Mouse (Mus musculus): ENCODE measurements around the gene Fbxw8. TPM values are rescaled to one million over a fixed set of nuclear protein-coding genes. Genes with fewer than 3 reads are reported as not detected.

The Fbxw8 gene
- polyA plus RNA-seq, 1 experiment from 2014 or later, result 10.8 TPM

DNA sequence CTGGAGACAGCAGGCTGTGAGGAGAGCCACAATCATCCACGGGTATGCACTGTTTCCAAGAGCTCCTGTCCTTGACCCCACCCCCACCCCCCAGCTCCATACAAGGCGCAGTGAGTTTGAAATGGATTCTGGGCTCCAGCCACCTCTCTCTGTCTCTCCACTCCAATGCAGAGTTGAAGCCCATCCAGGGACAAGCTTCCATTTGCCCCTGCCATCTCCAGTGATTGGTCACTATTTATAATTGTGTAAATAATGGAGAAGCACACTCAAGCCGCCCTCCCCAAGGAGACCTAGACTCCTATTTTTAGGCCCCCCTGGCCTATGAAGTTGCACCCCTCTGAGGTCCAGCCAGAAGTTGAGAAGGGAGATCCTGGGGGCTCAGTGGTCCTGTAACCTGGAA lies 132.2 kb downstream of the Fbxw8 start:
- H3K9me3 ChIP-seq (ENCODE audit: control insufficient read depth), result no peaks in the 10 kb centered on the region
- H3K27ac ChIP-seq (ENCODE audit: low read depth, low read length), result no peak overlapping the region
- no peak overlapping the region for H3K4me2 ChIP-seq (replicated peaks; ENCODE audit: low read depth)
- H3K9ac ChIP-seq (ENCODE audit: low read depth, low read length), result no peak overlapping the region
- H3K27me3 ChIP-seq (replicated peaks; ENCODE audit: control insufficient read depth, insufficient read depth, low read length), result peaks cover 28% of the 10 kb centered on the region
- H3K36me3 ChIP-seq (ENCODE audit: control insufficient read depth, insufficient read depth), result no peaks in the 10 kb centered on the region
- ATAC-seq, result no peak
- no peak overlapping the region for H3K4me3 ChIP-seq (ENCODE audit: low read depth, low read length)
- no peaks in the 10 kb centered on the region for H3K4me1 ChIP-seq (replicated peaks; ENCODE audit: control insufficient read depth, insufficient read depth, low read length)
- no peak for TF ChIP-seq CTCF (IDR thresholded peaks at IDR 0.05; ENCODE audit: low read depth)
- WGBS, result 53% methylated on average over 3 of the region's 3 CpGs

DNA sequence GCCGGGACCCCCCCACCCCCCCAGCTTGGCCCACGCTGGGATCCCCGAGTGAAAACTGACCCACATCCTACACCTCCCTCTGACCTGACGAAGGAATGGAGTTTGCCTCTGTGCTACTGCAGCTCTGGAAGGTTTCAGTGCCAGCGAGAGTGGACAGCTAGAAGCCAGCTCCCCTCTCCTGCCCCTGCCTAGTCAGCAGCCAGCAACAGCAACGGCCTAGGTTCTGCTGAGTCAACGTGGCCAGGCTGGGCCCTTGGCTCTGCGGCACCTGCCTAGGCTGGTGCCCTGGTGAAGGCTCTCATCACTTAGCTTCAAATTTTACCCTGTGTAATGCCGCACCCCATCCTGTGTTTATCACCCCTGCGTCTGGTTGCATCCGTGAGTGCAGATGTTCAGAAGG lies 135.4 kb downstream of the Fbxw8 start:
- Histone ChIP-seq H3K4me3 (ENCODE audit: low read depth, low read length) (no peak overlapping the region), H3K4me2 (replicated peaks; ENCODE audit: low read depth) (no peak overlapping the region), H3K9ac (ENCODE audit: low read depth, low read length) (no peak overlapping the region), H3K4me1 (replicated peaks; ENCODE audit: control insufficient read depth, insufficient read depth, low read length) (no peaks in the 10 kb centered on the region), H3K27ac (ENCODE audit: low read depth, low read length) (no peak overlapping the region), H3K36me3 (ENCODE audit: control insufficient read depth, insufficient read depth) (no peaks in the 10 kb centered on the region), H3K27me3 (replicated peaks; ENCODE audit: control insufficient read depth, insufficient read depth, low read length) (no peaks in the 10 kb centered on the region), H3K9me3 (ENCODE audit: control insufficient read depth) (no peaks in the 10 kb centered on the region)
- no peak for ATAC-seq
- WGBS, result 74% methylated on average over 11 of the region's 11 CpGs
- no peak for TF ChIP-seq CTCF (IDR thresholded peaks at IDR 0.05; ENCODE audit: low read depth)

DNA sequence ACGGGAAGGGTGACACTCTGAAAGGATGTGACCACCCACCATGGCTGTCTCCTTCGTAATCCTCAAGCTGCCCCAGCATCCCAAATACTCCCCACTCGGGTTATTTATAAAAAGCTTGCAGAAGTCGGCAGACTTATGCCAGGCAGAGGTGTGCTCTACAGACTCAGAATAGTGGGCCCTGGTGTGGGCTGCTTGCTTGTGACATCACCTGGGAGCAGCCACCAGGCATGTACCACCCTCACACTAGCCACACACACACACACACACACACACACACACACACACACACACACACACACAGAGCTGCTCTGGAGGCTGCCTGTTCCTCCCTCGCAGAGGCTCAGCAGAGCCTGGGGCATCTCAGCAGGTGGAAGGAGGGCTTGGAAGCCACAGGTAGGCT lies 137.7 kb downstream of the Fbxw8 start:
- Histone ChIP-seq H3K4me3 (ENCODE audit: low read depth, low read length) (no peak overlapping the region), H3K36me3 (ENCODE audit: control insufficient read depth, insufficient read depth) (no peaks in the 10 kb centered on the region), H3K9me3 (ENCODE audit: control insufficient read depth) (no peaks in the 10 kb centered on the region), H3K9ac (ENCODE audit: low read depth, low read length) (no peak overlapping the region), H3K27me3 (replicated peaks; ENCODE audit: control insufficient read depth, insufficient read depth, low read length) (no peaks in the 10 kb centered on the region), H3K4me1 (replicated peaks; ENCODE audit: control insufficient read depth, insufficient read depth, low read length) (no peaks in the 10 kb centered on the region), H3K27ac (ENCODE audit: low read depth, low read length) (no peak overlapping the region), H3K4me2 (replicated peaks; ENCODE audit: low read depth) (no peak overlapping the region)
- WGBS, result 63% methylated on average over 5 of the region's 5 CpGs
- no peak for TF ChIP-seq CTCF (IDR thresholded peaks at IDR 0.05; ENCODE audit: low read depth)
- no peak for ATAC-seq

DNA sequence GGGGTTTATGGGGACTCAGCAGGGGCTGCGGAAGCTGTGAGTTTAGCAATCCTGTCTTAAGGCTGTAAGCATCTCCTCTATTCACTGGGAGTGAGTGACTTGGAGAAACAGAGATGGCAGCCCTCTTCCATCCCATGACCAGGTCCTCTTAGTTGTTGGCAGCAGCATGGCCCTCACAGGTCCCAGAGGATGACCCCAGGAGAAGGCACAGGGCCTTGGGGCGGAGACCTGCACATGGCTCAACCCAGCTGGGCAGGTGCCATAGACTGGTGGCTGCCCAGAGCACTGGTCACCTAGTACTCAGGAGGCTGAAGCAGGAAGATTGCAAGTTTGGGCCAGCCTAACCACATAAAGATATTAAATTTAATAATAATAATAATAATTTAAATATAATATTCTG lies 139.6 kb downstream of the Fbxw8 start:
- H3K4me3 ChIP-seq (ENCODE audit: low read depth, low read length), result no peak overlapping the region
- H3K9me3 ChIP-seq (ENCODE audit: control insufficient read depth), result no peaks in the 10 kb centered on the region
- H3K9ac ChIP-seq (ENCODE audit: low read depth, low read length), result no peak overlapping the region
- no peak for TF ChIP-seq CTCF (IDR thresholded peaks at IDR 0.05; ENCODE audit: low read depth)
- H3K4me1 ChIP-seq (replicated peaks; ENCODE audit: control insufficient read depth, insufficient read depth, low read length), result no peaks in the 10 kb centered on the region
- H3K4me2 ChIP-seq (replicated peaks; ENCODE audit: low read depth), result no peak overlapping the region
- H3K36me3 ChIP-seq (ENCODE audit: control insufficient read depth, insufficient read depth), result no peaks in the 10 kb centered on the region
- 93% methylated on average over 2 of the region's 2 CpGs for WGBS
- H3K27ac ChIP-seq (ENCODE audit: low read depth, low read length), result no peak overlapping the region
- ATAC-seq, result no peak
- no peaks in the 10 kb centered on the region for H3K27me3 ChIP-seq (replicated peaks; ENCODE audit: control insufficient read depth, insufficient read depth, low read length)

DNA sequence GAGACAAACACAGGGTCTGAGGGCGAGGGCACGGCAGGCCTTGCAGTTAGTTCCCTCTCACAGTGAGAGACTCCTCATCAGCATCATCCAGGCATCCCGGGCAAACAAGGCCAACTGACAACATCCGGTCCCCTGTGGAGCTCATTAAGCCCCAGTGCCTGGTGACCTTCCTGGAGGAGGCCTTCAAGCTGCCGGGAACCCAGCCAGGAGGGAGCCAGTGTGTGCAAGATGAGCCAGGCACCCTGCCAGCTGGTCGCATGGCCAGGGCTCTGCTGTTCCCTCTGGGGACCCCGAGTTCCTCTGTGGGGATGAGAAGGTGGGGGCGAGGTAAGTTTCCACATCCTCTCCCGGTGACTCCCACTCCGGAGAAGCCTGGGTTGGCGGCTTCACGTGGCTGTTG lies 140.2 kb downstream of the Fbxw8 start:
- Histone ChIP-seq H3K4me1 (replicated peaks; ENCODE audit: control insufficient read depth, insufficient read depth, low read length) (no peaks in the 10 kb centered on the region), H3K4me3 (ENCODE audit: low read depth, low read length) (no peak overlapping the region), H3K9ac (ENCODE audit: low read depth, low read length) (no peak overlapping the region), H3K36me3 (ENCODE audit: control insufficient read depth, insufficient read depth) (peaks cover 4% of the 10 kb centered on the region; the same call in 1 of the 2 replicates), H3K9me3 (ENCODE audit: control insufficient read depth) (no peaks in the 10 kb centered on the region), H3K27me3 (replicated peaks; ENCODE audit: control insufficient read depth, insufficient read depth, low read length) (no peaks in the 10 kb centered on the region), H3K27ac (ENCODE audit: low read depth, low read length) (no peak overlapping the region), H3K4me2 (replicated peaks; ENCODE audit: low read depth) (no peak overlapping the region)
- ATAC-seq, result no peak
- no peak for TF ChIP-seq CTCF (IDR thresholded peaks at IDR 0.05; ENCODE audit: low read depth)
- 32% methylated on average over 12 of the region's 12 CpGs for WGBS

Other genes starting within 250 kb of the Fbxw8 start
- 20.7 and 21.2 TPM in 2 replicates for gene Fbxo21, start 178.7 kb downstream of the Fbxw8 start, polyA plus RNA-seq (2015; fragmentation: Nextera tagmentation; extraction: Ambion mirVana)
- 2.8 and 3.3 TPM in 2 replicates for gene Tesc, start 127.7 kb downstream of the Fbxw8 start, polyA plus RNA-seq (2015; fragmentation: Nextera tagmentation; extraction: Ambion mirVana)
- gene Hrk, start 9.2 kb upstream of the Fbxw8 start, polyA plus RNA-seq (2015; fragmentation: Nextera tagmentation; extraction: Ambion mirVana), result 0.08 and 0.09 TPM in 2 replicates
- gene Rnft2, start 89.7 kb upstream of the Fbxw8 start, polyA plus RNA-seq (2015; fragmentation: Nextera tagmentation; extraction: Ambion mirVana), result 0.42 and 0.44 TPM in 2 replicates
- 4.6 and 5.2 TPM in 2 replicates for gene 2410131K14Rik, start 89.8 kb upstream of the Fbxw8 start, polyA plus RNA-seq (2015; fragmentation: Nextera tagmentation; extraction: Ambion mirVana)

Measured in intestine, postnatal 0 days (tissue).